Mouse (Mus musculus) heart, adult 18-20 months (tissue): ENCODE measurements at regions not wholly inside any gene's neighbourhood (a gene's known extent, or its start where the extent isn't known, plus 50 kb on each side); places are given as distances from the start of the nearest gene placed in this dataset.

Source experiments
- DNase-seq, 2 experiments: peaks; one replicate each; pipeline ENCODE4 v3.0.0; 2021 to 2022; ENCODE audit warnings: mixed read lengths in 1 of 2

- DNase-seq = no peak
Measured at GRCm38 (mm10) chr11:114258218-114258617, 191.4 kb upstream of the Sdk2 start.

- no peak for DNase-seq
Measured at GRCm38 (mm10) chr11:114257756-114258155, 190.9 kb upstream of the Sdk2 start.

GRCm38 (mm10) chr11:114257061-114257460 lies 190.2 kb upstream of the Sdk2 start:
- DNase-seq = no peak

GRCm38 (mm10) chr11:114254344-114254743 lies 187.5 kb upstream of the Sdk2 start:
- no peak for DNase-seq

GRCm38 (mm10) chr11:114251614-114252013 lies 184.8 kb upstream of the Sdk2 start:
- DNase-seq = no peak

GRCm38 (mm10) chr11:114249215-114249614 lies 182.4 kb upstream of the Sdk2 start:
- DNase-seq = no peak

GRCm38 (mm10) chr11:114248261-114248898 lies 181.5 kb upstream of the Sdk2 start:
- no peak for DNase-seq

- DNase-seq = no peak
Measured at GRCm38 (mm10) chr11:114239311-114239803, 172.5 kb upstream of the Sdk2 start.

GRCm38 (mm10) chr11:114238801-114239200 lies 172.0 kb upstream of the Sdk2 start:
- no peak for DNase-seq

GRCm38 (mm10) chr11:114238316-114238715 lies 171.5 kb upstream of the Sdk2 start:
- no peak for DNase-seq

GRCm38 (mm10) chr11:114234542-114234910 lies 167.7 kb upstream of the Sdk2 start:
- no peak for DNase-seq

- no peak for DNase-seq
Measured at GRCm38 (mm10) chr11:114233636-114234541, 167.0 kb upstream of the Sdk2 start.

- peak; percentile 14 to 27 for DNase-seq
Measured at GRCm38 (mm10) chr11:114231841-114232240, 165.0 kb upstream of the Sdk2 start.

- DNase-seq = peak; percentile 62 to 68
Measured at GRCm38 (mm10) chr11:114229763-114230162, 162.9 kb upstream of the Sdk2 start.

GRCm38 (mm10) chr11:114229196-114229595 lies 162.3 kb upstream of the Sdk2 start:
- DNase-seq = no peak

GRCm38 (mm10) chr11:114226553-114226952 lies 159.7 kb upstream of the Sdk2 start:
- no peak for DNase-seq

- no peak for DNase-seq
Measured at GRCm38 (mm10) chr11:114224706-114225105, 157.9 kb upstream of the Sdk2 start.

- DNase-seq = no peak
Measured at GRCm38 (mm10) chr11:114223061-114223460, 156.2 kb upstream of the Sdk2 start.

GRCm38 (mm10) chr11:114220466-114220865 lies 153.6 kb upstream of the Sdk2 start:
- DNase-seq = no peak

GRCm38 (mm10) chr11:114218732-114219506 lies 152.1 kb upstream of the Sdk2 start:
- peak in 1 of 2 experiments; percentile 21 for DNase-seq

- DNase-seq = no peak
Measured at GRCm38 (mm10) chr11:114217245-114217757, 150.5 kb upstream of the Sdk2 start.

GRCm38 (mm10) chr11:114216493-114216892 lies 149.6 kb upstream of the Sdk2 start:
- no peak for DNase-seq
